Mouse (Mus musculus) midbrain, postnatal 0 days (tissue): ENCODE data around the gene Tmem82. TPM values are rescaled to one million over a fixed set of nuclear protein-coding genes. Genes with fewer than 3 reads are reported as not detected.
"Not testable (repeated sequence)": the region's sequence is repeated elsewhere in the genome, so short reads cannot be mapped to it uniquely, and the experiment has no call there.

Experiments
- ATAC-seq: fragments of 200-750 bp; cut with Nextera tagmentation; 2 replicates; pipeline ENCODE4 v1.8.0; 2017; ENCODE audit warnings: moderate number of reproducible peaks, mild to moderate bottlenecking, moderate TSS enrichment, moderate library complexity; ENCODE audit not compliant: low FRiP score
- DNase-seq: peaks from one replicate; pipeline ENCODE4 v3.0.0-alpha.2; 2015; ENCODE audit warnings: low spot score
- H3K27ac ChIP-seq: fragments of 300-500 bp; sonication (generic); 2 replicates; pipeline ENCODE4 v1.5.1; 2014; ENCODE audit warnings: low read depth, mild to moderate bottlenecking, low read length, mixed read lengths
- H3K27me3 ChIP-seq: fragments of 300-500 bp; sonication (generic); 2 replicates; pipeline ENCODE4 v1.6.1; 2014; ENCODE audit warnings: low read length, control low read depth, mixed read lengths; ENCODE audit not compliant: insufficient read depth
- H3K36me3 ChIP-seq: fragments of 300-500 bp; sonication (generic); 2 replicates; pipeline ENCODE4 v1.6.1; 2014; ENCODE audit warnings: low read length, control low read depth, mixed read lengths; ENCODE audit not compliant: insufficient read depth
- H3K4me1 ChIP-seq: fragments of 300-500 bp; sonication (generic); 2 replicates; pipeline ENCODE4 v1.6.1; 2014; ENCODE audit warnings: mild to moderate bottlenecking, control low read depth, antibody characterized with exemption, low read length, mixed read lengths; ENCODE audit not compliant: insufficient read depth
- H3K4me2 ChIP-seq: fragments of 300-500 bp; sonication (generic); 2 replicates; pipeline ENCODE4 v1.6.1; 2014; ENCODE audit warnings: low read depth, mild to moderate bottlenecking, low read length, mixed read lengths; ENCODE audit not compliant: poor library complexity, severe bottlenecking
- H3K4me3 ChIP-seq: fragments of 300-500 bp; sonication (generic); 2 replicates; pipeline ENCODE4 v1.5.1; 2014; ENCODE audit warnings: low read depth, mild to moderate bottlenecking, low read length, moderate library complexity
- H3K9ac ChIP-seq: fragments of 300-500 bp; sonication (generic); replicated peaks from 2 replicates; pipeline ENCODE4 v1.6.1; 2014; ENCODE audit warnings: mild to moderate bottlenecking, low read length, moderate library complexity, mixed read lengths; ENCODE audit not compliant: poor library complexity, severe bottlenecking
- H3K9me3 ChIP-seq: fragments of 300-500 bp; sonication (generic); 2 replicates; pipeline ENCODE4 v1.6.1; 2016; ENCODE audit warnings: low read length, control low read depth
- CTCF ChIP-seq: IDR thresholded peaks from 2 replicates; pipeline ENCODE4 v1.5.1; 2016; ENCODE audit warnings: antibody characterized with exemption, mild to moderate bottlenecking
- WGBS: fragments of 180-500 bp; shearing (Covaris S2); extraction: QIAGEN DNeasy Blood & Tissue Kit; methylation state at CpG from one replicate; pipeline ENCODE4 v1.1.7; 2014; 5-methylcytosine and 5-hydroxymethylcytosine counted together
- polyA plus RNA-seq: library from polyadenylated mRNA; unstranded; fragments of >200 nt; fragmentation: Nextera tagmentation; extraction: Ambion mirVana; gene quantifications from 2 replicates; pipeline ENCODE4 v1.2.1, GENCODE M21; 2015
- total RNA-seq: library from RNA; depleted of rRNA; stranded (reverse); fragments of >200 nt; gene quantifications from 2 replicates; pipeline ENCODE4 v1.2.3, GENCODE M21; 2014

The Tmem82 gene
- total and polyA plus RNA-seq, 2 experiments from 2014 or later = 0.68 to 1.4 TPM

DNA sequence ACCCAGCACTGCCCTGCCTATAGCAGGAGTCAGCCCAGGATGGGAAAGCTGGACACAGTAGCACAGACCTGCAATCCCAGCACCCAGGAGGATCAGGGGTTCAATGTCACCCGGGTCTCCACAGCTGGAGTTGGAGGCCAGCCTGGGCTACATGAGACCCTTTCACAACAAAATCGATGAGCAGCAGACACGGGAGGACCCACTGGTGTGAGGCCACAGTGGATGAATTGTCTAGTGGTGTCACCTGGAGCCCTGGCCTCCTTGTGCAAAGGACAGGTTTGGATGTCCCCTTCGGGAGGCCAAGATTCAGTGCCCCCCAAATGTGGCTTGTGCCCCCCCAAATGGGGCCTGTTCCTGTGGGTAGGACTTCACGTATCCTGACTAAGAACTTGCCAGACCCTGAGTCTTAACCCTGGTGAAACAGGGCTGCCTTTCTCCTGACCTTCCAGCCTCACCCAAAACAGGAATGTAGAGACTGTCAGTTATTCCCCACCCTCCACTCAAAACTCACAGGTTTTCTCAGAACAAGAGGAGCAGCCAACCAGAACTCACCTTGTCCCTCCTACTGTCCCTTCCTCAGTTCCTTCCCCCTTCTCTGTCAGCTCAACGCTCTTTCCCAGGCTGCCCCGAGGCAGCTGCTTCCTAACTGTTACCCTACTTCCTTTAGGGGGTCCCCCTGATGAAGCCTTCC, 45.6 kb downstream of the Tmem82 start:
- no peak overlapping the region for H3K4me2 ChIP-seq
- no peak for TF ChIP-seq CTCF
- ATAC-seq (no peak), DNase-seq (no peak)
- H3K4me1 ChIP-seq = no peaks in the 10 kb centered on the region
- 80% methylated on average over 7 of the region's 7 CpGs for WGBS
- H3K9me3 ChIP-seq = no peaks in the 10 kb centered on the region
- no peak overlapping the region for H3K27ac ChIP-seq
- no peak overlapping the region for H3K9ac ChIP-seq
- H3K36me3 ChIP-seq = 0 out of 2 replicates have a peak, but pooled peaks cover 4% of the 10 kb centered on the region
- no peaks in the 10 kb centered on the region for H3K27me3 ChIP-seq
- H3K4me3 ChIP-seq = no peak overlapping the region

DNA sequence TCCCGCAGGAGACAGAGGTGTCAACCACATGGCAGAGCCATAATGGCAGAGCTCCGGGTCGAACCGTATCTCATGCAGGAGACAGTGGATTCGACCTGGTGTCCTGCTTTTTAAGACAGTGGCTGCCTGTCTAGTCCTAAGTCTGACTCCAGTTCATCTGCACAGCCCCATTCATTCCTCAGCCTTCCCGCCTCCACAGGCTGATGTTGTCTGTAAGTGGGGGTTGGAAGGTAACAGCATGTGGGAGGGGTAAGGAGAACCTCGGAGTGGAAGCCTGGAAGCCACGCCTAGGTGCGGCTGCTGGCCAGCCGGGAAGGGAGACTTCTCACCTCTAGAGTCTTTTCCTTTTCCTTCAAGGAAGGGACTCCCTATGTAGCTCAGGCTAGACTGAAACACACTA, 46.5 kb downstream of the Tmem82 start:
- H3K4me1 ChIP-seq = no peaks in the 10 kb centered on the region
- no peak for ATAC-seq
- H3K4me3 ChIP-seq = no peak overlapping the region
- no peak overlapping the region for H3K4me2 ChIP-seq
- no peaks in the 10 kb centered on the region for H3K36me3 ChIP-seq
- TF ChIP-seq CTCF = no peak
- no peak overlapping the region for H3K27ac ChIP-seq
- no peaks in the 10 kb centered on the region for H3K27me3 ChIP-seq
- no peak for DNase-seq
- WGBS = 78% methylated on average over 10 of the region's 10 CpGs
- no peak overlapping the region for H3K9ac ChIP-seq
- no peaks in the 10 kb centered on the region for H3K9me3 ChIP-seq

DNA sequence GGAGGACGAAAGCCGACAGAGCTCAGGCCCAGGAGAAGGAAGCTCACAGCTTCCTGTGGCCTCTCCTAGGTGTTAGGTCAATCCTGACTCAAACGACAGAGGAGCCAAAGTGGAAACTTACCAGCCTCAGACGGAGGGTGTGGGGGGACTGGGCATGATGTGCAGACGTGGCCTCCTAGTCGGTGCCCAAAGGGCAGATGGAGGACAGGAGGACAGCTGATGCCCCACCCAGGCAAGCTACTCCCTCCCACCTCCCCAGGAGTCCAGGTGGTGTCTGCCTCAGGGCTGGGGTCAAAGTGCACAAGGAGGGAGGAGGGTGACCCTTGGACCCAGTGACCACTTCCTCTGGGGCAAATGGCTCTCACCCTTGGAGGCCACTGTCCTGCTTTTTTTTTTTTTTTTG, 47.1 kb downstream of the Tmem82 start:
- H3K4me1 ChIP-seq = no peaks in the 10 kb centered on the region
- WGBS = 76% methylated on average over 6 of the region's 6 CpGs
- DNase-seq (no peak), ATAC-seq (no peak)
- no peak overlapping the region for H3K27ac ChIP-seq
- H3K4me3 ChIP-seq = no peak overlapping the region
- no peak overlapping the region for H3K4me2 ChIP-seq
- H3K9ac ChIP-seq = no peak overlapping the region
- H3K9me3 ChIP-seq = no peaks in the 10 kb centered on the region
- H3K36me3 ChIP-seq = no peaks in the 10 kb centered on the region
- no peaks in the 10 kb centered on the region for H3K27me3 ChIP-seq
- no peak for TF ChIP-seq CTCF

DNA sequence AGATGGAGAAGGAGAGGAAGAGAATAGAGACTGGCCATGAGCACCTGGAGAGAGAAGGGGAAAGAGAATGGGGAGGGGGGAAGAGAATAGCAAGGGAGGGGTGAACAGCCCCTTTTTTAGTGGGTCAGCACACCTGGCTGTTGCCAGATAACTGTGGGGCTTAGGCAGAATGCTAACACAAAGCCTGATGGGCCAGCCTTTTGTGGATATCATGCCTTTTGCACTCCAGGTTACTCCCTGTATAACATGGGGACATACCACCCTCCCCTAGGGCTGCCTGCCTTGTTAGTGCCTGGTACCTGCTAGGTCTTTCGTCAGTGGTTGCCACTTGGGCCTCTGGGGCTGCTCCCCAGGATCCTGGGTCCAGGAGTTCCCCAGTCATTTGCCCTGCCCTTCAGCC, 47.6 kb downstream of the Tmem82 start:
- Histone ChIP-seq H3K4me2 (no peak overlapping the region), H3K4me1 (no peaks in the 10 kb centered on the region), H3K27me3 (no peaks in the 10 kb centered on the region), H3K4me3 (no peak overlapping the region), H3K27ac (no peak overlapping the region), H3K9me3 (no peaks in the 10 kb centered on the region), H3K36me3 (no peaks in the 10 kb centered on the region), H3K9ac (no peak overlapping the region)
- 75% methylated on average over 1 of the region's 1 CpGs for WGBS
- TF ChIP-seq CTCF = no peak
- ATAC-seq (no peak), DNase-seq (no peak)

- no peaks in the 10 kb centered on the region for H3K4me1 ChIP-seq
- no peak overlapping the region for H3K27ac ChIP-seq
- H3K9ac ChIP-seq = no peak overlapping the region
- 73% methylated on average over 6 of the region's 6 CpGs for WGBS
- no peak for ATAC-seq
- no peak for TF ChIP-seq CTCF
- no peak for DNase-seq
- no peak overlapping the region for H3K4me2 ChIP-seq
- no peaks in the 10 kb centered on the region for H3K9me3 ChIP-seq
- H3K27me3 ChIP-seq = no peaks in the 10 kb centered on the region
- H3K4me3 ChIP-seq = no peak overlapping the region
- no peaks in the 10 kb centered on the region for H3K36me3 ChIP-seq
Measured at GRCm38 (mm10) chr4:141570004-141570403, 48.4 kb downstream of the Tmem82 start.

GRCm38 (mm10) chr4:141568966-141569365, 49.5 kb downstream of the Tmem82 start:
- 86% methylated on average over 5 of the region's 5 CpGs for WGBS
- no peak overlapping the region for H3K9ac ChIP-seq
- H3K27me3 ChIP-seq = no peaks in the 10 kb centered on the region
- H3K9me3 ChIP-seq = no peaks in the 10 kb centered on the region
- no peak overlapping the region for H3K4me3 ChIP-seq
- H3K4me2 ChIP-seq = no peak overlapping the region
- DNase-seq (no peak), ATAC-seq (no peak)
- no peaks in the 10 kb centered on the region for H3K36me3 ChIP-seq
- no peaks in the 10 kb centered on the region for H3K4me1 ChIP-seq
- no peak for TF ChIP-seq CTCF
- H3K27ac ChIP-seq = no peak overlapping the region

- not testable (repeated sequence) for H3K4me2 ChIP-seq, H3K36me3 ChIP-seq, H3K4me3 ChIP-seq, H3K4me1 ChIP-seq, H3K9ac ChIP-seq, H3K27me3 ChIP-seq, DNase-seq, H3K27ac ChIP-seq, ATAC-seq, H3K9me3 ChIP-seq
- 93% methylated on average over 7 of the region's 7 CpGs for WGBS
Measured at GRCm38 (mm10) chr4:141567174-141567573, 51.3 kb downstream of the Tmem82 start.
